Mouse (Mus musculus) right cerebral cortex, postnatal 4 days (tissue): Measurements from ENCODE around the gene Zfp40.
A peak's percentile ranks its signal among the peaks of the same experiment; 100 is the strongest.
"Not testable (repeated sequence)": the region's sequence is repeated elsewhere in the genome, so short reads cannot be mapped to it uniquely, and the experiment has no call there.

Experiments
- DNase-seq: peaks from one replicate; pipeline ENCODE4 v3.0.0-alpha.2; 2022

The Zfp40 gene

DNA sequence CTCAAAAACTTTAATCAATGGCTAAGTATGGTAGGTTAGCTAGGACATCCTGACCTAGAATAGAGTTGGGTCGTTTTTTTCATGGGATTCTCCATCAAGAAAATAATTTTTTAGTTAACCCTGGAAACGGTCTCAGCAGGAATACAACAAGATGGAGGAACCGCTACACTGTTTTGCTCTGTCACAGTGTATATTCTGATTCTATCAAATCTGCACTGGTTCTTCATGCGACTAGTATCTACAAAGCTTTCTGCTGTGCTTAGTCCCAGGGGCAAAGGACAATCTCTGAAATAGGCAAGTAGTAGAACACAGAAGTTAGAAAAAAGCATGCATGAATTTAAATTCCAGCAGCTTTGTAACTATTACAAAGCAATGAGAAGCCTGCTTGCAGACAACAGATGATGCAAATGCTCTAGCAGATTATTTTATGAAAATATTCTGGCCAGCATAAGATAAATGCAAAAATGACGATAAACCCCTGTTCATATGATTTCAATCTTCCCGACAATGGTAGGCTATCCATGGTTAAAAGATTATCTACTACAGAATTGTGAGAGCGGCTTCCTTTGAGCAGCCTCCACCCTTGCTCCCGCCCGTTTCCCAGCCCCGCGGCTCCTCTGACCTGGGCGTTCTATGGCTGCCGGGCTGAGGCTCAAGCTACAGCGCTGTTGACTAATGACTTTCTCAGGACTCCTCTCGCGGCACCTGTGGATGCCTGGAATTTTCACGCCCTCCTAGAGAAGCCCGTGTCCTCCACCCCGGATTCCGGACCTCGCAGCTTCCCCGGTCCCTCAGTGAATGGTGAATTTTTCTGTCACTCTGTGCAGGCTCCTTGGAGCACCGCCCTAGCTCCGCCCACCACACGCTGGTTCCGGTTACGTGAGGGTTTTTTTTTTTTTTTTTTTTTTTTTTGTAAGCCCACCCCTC lies at the start of gene Zfp40:
Gene Zfp40, minus strand, starts transcription at position 800 of the 927 bp plus-strand sequence.
- peak; percentile 92 for DNase-seq

DNA sequence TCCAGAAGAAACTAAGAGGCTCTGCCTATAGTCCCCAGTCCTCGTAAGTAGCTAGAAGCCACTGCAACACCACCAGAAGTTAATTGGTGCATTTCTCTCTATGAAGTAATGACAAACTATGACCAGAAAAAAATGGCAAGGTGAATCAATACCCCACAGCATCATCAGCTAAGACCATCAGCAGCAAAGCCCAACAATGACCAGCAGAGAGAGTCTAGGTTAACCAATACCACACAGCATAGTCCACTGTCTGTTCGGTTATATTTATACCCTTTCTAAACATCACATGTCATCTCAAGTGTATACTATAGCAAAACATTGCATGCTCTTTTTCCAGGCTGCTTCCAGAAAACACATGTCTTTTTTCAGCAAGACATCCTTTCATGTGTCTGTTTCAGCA lies 25.3 kb upstream of the Zfp40 start:
- DNase-seq, result no peak

DNA sequence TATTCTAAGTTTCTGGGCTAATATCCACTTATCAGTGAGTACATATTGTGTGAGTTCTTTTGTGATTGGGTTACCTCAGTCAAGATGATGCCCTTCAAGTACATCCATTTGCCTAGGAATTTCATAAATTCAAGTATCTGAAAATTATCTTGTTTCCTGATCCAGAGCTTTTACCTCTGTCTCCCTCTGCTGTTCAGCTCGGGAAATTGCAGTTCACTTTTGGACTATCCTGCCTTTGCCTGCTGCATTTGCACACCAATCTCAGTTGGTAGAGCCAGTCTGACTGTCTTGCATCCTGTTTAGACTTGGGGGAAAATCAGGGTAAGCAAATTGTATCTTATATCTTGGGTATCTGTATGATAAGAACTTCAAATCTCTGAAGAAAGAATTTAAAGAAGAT lies 6.8 kb upstream of the Zfp40 start:
- DNase-seq, result not testable (repeated sequence)

DNA sequence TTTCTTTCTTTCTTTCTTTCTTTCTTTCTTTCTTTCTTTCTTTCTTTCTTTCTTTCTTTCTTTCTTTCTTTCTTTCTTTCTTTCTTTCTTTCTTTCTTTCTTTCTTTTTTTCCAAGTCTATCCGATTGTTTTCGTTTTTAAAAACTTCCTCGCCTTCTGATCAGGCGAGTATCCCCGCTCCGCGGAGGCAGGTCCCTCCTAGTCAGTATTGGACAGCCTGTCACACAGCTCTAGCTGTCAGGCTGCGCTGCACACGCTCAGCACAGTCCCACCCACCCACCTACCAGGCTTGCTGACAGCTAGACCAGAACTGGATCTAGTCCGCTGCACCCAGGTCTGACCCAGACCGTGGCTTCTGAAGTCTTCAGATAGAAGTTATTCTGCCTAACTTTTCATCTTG lies 389 bp upstream of the Zfp40 start:
- peak; percentile 54 for DNase-seq

DNA sequence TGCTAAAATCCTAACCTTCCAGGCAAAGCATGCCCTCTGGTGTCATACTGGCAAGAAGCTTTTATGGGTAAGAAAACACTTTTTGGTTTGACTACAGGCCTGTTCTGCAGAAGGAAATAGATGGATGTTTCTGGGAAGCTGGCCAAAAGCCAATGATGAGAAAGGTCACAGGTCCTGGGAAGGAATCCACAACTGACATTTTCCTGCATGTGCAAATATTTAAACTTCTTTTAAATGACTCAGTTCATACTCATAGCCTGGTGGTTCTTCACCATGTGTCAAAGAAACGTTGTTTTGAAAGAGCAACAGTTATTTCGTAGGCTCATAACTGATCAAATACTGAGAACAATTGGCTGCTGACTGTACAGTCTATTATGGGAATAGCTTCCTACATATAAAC lies 5.4 kb downstream of the Zfp40 start:
- DNase-seq, result no peak
